Mouse (Mus musculus) embryonic facial prominence, embryonic 10.5 days (tissue): ENCODE data around the gene Arhgef6. TPM values are rescaled to one million over a fixed set of nuclear protein-coding genes. Genes with fewer than 3 reads are reported as not detected.

Experiments
- DNase-seq: peaks from one replicate; pipeline ENCODE4 v3.0.0-alpha.2; 2017; ENCODE audit warnings: low spot score
- H3K27ac ChIP-seq: fragments of 300-500 bp; sonication (generic); replicated peaks from 2 replicates; pipeline ENCODE4 v1.5.1; 2016; ENCODE audit warnings: mild to moderate bottlenecking
- H3K27me3 ChIP-seq: fragments of 300-500 bp; sonication (generic); replicated peaks from 2 replicates; pipeline ENCODE4 v1.6.1; 2016; ENCODE audit warnings: low read depth, mild to moderate bottlenecking; ENCODE audit not compliant: poor library complexity, severe bottlenecking
- H3K36me3 ChIP-seq: fragments of 300-500 bp; sonication (generic); replicated peaks from 2 replicates; pipeline ENCODE4 v1.6.1; 2016; ENCODE audit warnings: mild to moderate bottlenecking, moderate library complexity
- H3K4me1 ChIP-seq: fragments of 300-500 bp; sonication (generic); 2 replicates; pipeline ENCODE4 v1.6.1; 2016
- H3K4me3 ChIP-seq: fragments of 300-500 bp; sonication (generic); 2 replicates; pipeline ENCODE4 v1.5.1; 2016; ENCODE audit warnings: mild to moderate bottlenecking, moderate library complexity
- H3K9me3 ChIP-seq: fragments of 300-500 bp; sonication (generic); 2 replicates; pipeline ENCODE4 v1.6.1; 2016; ENCODE audit warnings: mild to moderate bottlenecking
- WGBS: fragments of 180-500 bp; shearing (Covaris S2); methylation state at CpG from one replicate; pipeline ENCODE4 v1.1.7; 2016; 5-methylcytosine and 5-hydroxymethylcytosine counted together
- polyA plus RNA-seq: library from polyadenylated mRNA; unstranded; fragments of >200 nt; fragmentation: Nextera tagmentation; extraction: Ambion mirVana; gene quantifications from 2 replicates; pipeline ENCODE4 v1.2.1, GENCODE M21; 2016

Gene Arhgef6
- polyA plus RNA-seq, 1 experiment from 2014 or later: 3.5 TPM

DNA sequence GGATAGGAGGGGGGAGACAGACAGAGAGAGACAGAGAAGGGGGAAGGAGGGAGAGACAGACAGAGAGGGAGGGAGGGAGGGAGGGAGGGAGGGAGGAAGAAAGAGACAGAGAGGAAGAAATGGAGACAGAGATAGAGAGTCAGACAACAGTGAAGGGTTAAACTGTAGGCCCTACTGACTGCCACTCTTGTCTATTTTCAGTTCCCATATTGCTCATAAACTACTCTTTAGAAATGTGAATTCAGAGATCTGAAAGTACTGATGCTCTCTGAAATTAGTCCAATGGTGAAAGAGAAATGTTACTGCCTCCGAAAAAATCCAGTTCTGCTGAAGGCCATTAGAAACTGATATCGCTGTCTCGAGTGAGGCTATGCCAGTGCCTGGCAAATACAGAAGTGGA, 56.3 kb downstream of the Arhgef6 start:
- no peaks in the 10 kb centered on the region for H3K9me3 ChIP-seq
- no peak overlapping the region for H3K4me3 ChIP-seq
- no peak for DNase-seq
- H3K36me3 ChIP-seq: no peaks in the 10 kb centered on the region
- H3K4me1 ChIP-seq: peaks cover 7% of the 10 kb centered on the region
- no peaks in the 10 kb centered on the region for H3K27me3 ChIP-seq
- WGBS: 92% methylated on average over 3 of the region's 3 CpGs
- H3K27ac ChIP-seq: no peak overlapping the region

- peaks cover 7% of the 10 kb centered on the region for H3K4me1 ChIP-seq
- H3K9me3 ChIP-seq: no peaks in the 10 kb centered on the region
- DNase-seq: peak; percentile 12
- no peak overlapping the region for H3K27ac ChIP-seq
- H3K36me3 ChIP-seq: no peaks in the 10 kb centered on the region
- WGBS: 55% methylated on average over 6 of the region's 6 CpGs
- H3K27me3 ChIP-seq: no peaks in the 10 kb centered on the region
- H3K4me3 ChIP-seq: no peak overlapping the region
Measured at GRCm38 (mm10) chrX:57277560-57278335, 60.8 kb downstream of the Arhgef6 start.

DNA sequence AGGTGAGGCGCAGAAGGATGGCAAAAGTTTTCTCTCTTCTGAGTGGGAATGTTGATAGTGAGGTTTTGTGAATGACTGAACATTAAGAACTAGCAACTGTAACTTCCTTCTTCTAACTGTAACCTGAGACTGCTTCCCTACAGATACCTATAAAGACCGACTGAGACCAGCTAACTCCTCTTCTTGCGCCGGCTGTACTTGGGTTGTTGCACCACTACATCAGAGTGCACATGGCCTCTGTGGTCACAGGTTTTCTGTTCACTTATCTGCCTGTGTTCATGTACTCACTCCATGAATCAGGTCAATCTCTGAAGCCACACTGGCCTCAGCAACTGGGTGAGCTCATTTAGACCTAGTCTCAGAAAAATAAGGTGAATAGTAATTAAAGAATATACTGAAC, 75.0 kb downstream of the Arhgef6 start:
- Histone ChIP-seq H3K27ac (no peak overlapping the region), H3K4me3 (no peak overlapping the region), H3K9me3 (no peaks in the 10 kb centered on the region), H3K27me3 (no peaks in the 10 kb centered on the region), H3K36me3 (no peaks in the 10 kb centered on the region), H3K4me1 (no peaks in the 10 kb centered on the region)
- no peak for DNase-seq
- WGBS: 77% methylated on average over 4 of the region's 4 CpGs

GRCm38 (mm10) chrX:57260744-57261143, 77.8 kb downstream of the Arhgef6 start:
- no peak overlapping the region for H3K4me3 ChIP-seq
- no peak for DNase-seq
- H3K27me3 ChIP-seq: no peaks in the 10 kb centered on the region
- no peak overlapping the region for H3K27ac ChIP-seq
- no peaks in the 10 kb centered on the region for H3K9me3 ChIP-seq
- no peaks in the 10 kb centered on the region for H3K36me3 ChIP-seq
- WGBS: 62% methylated on average over 2 of the region's 2 CpGs
- H3K4me1 ChIP-seq: no peaks in the 10 kb centered on the region

DNA sequence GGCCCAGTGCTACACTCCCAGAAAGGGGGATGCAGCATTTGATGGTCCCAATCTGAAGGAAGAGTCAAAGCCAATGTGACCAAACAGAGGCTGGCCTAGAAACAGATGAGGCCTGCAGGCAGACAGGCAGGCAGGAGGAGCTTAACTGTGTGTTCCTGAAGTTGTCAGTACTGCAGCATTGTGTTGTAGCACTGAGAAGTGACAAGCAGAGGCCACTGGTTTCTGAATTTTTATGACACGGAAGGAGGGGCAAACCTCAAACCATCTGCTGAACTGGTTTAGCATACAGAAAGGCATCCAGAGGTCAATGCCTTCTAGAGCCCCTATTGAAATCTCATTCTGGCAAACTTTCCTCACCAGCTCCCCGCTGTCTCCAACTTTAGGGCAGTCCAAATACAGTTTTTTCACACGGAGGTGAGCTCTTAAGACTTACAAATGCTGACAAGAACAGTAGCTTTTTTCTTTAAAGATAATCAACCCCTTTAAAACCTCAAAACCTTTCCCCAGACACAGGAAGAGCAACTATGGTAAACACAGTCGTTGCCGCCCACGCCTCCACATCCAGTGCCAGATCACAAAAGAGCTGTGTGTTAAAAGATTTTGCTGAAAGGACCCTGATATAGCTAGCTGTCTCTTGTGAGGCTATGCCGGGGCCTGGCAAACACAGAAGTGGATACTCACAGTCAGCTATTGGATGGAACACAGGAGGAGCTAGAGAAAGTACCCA, 85.0 kb downstream of the Arhgef6 start:
- no peaks in the 10 kb centered on the region for H3K27me3 ChIP-seq
- H3K36me3 ChIP-seq: no peaks in the 10 kb centered on the region
- DNase-seq: no peak
- H3K4me1 ChIP-seq: no peaks in the 10 kb centered on the region
- H3K27ac ChIP-seq: no peak overlapping the region
- WGBS: 76% methylated on average over 7 of the region's 7 CpGs
- H3K9me3 ChIP-seq: no peaks in the 10 kb centered on the region
- no peak overlapping the region for H3K4me3 ChIP-seq

DNA sequence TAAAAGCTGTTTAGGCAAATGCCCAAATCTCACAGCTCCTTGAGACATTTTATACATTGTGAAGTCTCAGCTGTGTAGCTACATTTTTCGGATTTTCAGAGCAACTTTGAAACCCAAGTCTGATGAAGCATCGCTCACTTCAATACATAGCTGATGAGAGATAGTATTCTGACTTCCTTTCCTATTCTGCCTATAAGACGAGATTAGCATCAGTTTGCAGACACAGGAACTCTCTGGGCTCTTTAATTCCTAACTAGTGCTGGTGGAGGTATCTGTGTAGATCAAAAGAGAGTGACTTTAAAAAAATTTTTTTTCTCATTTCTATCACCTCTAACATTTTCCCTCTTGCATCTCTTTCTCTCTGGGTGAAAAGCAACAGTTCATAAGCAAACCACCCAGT, 100.0 kb downstream of the Arhgef6 start:
- no peaks in the 10 kb centered on the region for H3K36me3 ChIP-seq
- 70% methylated on average over 3 of the region's 3 CpGs for WGBS
- no peak for DNase-seq

DNA sequence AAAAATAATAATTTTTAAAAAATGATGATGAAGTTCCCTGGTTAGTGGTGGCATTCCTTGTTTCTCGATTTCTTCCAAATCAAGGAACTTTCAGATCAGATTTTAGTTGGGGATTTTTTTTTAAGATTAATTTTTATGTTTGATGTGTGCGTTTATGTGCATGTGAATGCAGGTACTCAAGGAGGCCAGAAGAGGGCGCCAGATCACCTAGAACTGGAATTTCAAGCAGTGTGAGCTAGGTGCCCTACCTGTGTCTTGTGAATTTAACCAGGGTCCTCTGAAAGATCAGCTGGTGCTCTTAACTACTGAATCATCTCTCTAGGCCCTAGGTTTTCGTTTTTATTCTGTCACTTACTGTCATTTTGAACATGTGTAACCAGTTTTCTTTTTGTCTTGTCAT, 102.5 kb downstream of the Arhgef6 start:
- H3K9me3 ChIP-seq: no peaks in the 10 kb centered on the region
- no peaks in the 10 kb centered on the region for H3K36me3 ChIP-seq
- 67% methylated on average over 4 of the region's 4 CpGs for WGBS
- H3K27me3 ChIP-seq: no peaks in the 10 kb centered on the region
- no peaks in the 10 kb centered on the region for H3K4me1 ChIP-seq
- DNase-seq: no peak
- no peak overlapping the region for H3K27ac ChIP-seq
- H3K4me3 ChIP-seq: no peak overlapping the region

More for the DNA sequence above, 100.0 kb downstream of the Arhgef6 start:
- no peak overlapping the region for H3K27ac ChIP-seq
- no peaks in the 10 kb centered on the region for H3K4me1 ChIP-seq
- H3K4me3 ChIP-seq: no peak overlapping the region
- no peaks in the 10 kb centered on the region for H3K27me3 ChIP-seq
- H3K9me3 ChIP-seq: no peaks in the 10 kb centered on the region

DNA sequence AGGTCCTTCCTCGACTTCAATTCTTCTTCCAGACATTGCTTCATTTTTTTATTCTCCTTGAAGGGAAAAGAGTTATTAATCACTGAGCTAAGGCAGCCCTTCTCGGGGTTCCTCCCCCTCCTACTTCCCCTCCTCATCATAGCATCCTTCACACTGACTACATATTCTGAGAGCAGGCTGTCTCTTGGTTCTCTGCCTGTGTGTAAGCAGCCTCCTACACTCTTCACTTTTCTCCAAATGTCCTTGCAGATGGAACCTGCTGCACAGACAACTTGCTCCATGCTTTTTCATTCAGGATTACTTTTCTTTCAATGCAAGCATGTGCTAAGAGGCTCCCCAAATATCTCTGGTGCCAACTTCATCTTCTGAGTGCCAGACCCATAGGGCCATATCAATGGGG, 104.9 kb downstream of the Arhgef6 start:
- no peak overlapping the region for H3K4me3 ChIP-seq
- H3K36me3 ChIP-seq: no peaks in the 10 kb centered on the region
- H3K27me3 ChIP-seq: no peaks in the 10 kb centered on the region
- WGBS: 70% methylated on average over 2 of the region's 2 CpGs
- no peaks in the 10 kb centered on the region for H3K9me3 ChIP-seq
- no peaks in the 10 kb centered on the region for H3K4me1 ChIP-seq
- DNase-seq: no peak
- no peak overlapping the region for H3K27ac ChIP-seq

GRCm38 (mm10) chrX:57228178-57228577, 110.4 kb downstream of the Arhgef6 start:
- Histone ChIP-seq H3K9me3 (no peaks in the 10 kb centered on the region), H3K27me3 (no peaks in the 10 kb centered on the region), H3K4me1 (no peaks in the 10 kb centered on the region), H3K36me3 (no peaks in the 10 kb centered on the region), H3K4me3 (no peak overlapping the region), H3K27ac (no peak overlapping the region)
- DNase-seq: no peak
- WGBS: 70% methylated on average over 2 of the region's 2 CpGs

- no peak for DNase-seq
- Histone ChIP-seq H3K27me3 (no peaks in the 10 kb centered on the region), H3K9me3 (no peaks in the 10 kb centered on the region), H3K27ac (no peak overlapping the region), H3K4me3 (no peak overlapping the region), H3K4me1 (no peaks in the 10 kb centered on the region), H3K36me3 (no peaks in the 10 kb centered on the region)
- 82% methylated on average over 10 of the region's 10 CpGs for WGBS
Measured at GRCm38 (mm10) chrX:57223301-57223700, 115.2 kb downstream of the Arhgef6 start.

GRCm38 (mm10) chrX:57221881-57222280, 116.6 kb downstream of the Arhgef6 start:
- 86% methylated on average over 3 of the region's 3 CpGs for WGBS
- DNase-seq: no peak
- H3K27me3 ChIP-seq: no peaks in the 10 kb centered on the region
- no peaks in the 10 kb centered on the region for H3K36me3 ChIP-seq
- H3K9me3 ChIP-seq: no peaks in the 10 kb centered on the region
- no peak overlapping the region for H3K27ac ChIP-seq
- no peak overlapping the region for H3K4me3 ChIP-seq
- no peaks in the 10 kb centered on the region for H3K4me1 ChIP-seq

- H3K4me1 ChIP-seq: no peaks in the 10 kb centered on the region
- 92% methylated on average over 5 of the region's 5 CpGs for WGBS
- H3K27ac ChIP-seq: no peak overlapping the region
- H3K36me3 ChIP-seq: no peaks in the 10 kb centered on the region
- no peaks in the 10 kb centered on the region for H3K9me3 ChIP-seq
- H3K27me3 ChIP-seq: no peaks in the 10 kb centered on the region
- no peak overlapping the region for H3K4me3 ChIP-seq
- DNase-seq: no peak
Measured at GRCm38 (mm10) chrX:57219563-57219962, 119.0 kb downstream of the Arhgef6 start.

- no peak overlapping the region for H3K4me3 ChIP-seq
- no peaks in the 10 kb centered on the region for H3K27me3 ChIP-seq
- DNase-seq: no peak
- 69% methylated on average over 5 of the region's 5 CpGs for WGBS
- no peaks in the 10 kb centered on the region for H3K36me3 ChIP-seq
- H3K9me3 ChIP-seq: no peaks in the 10 kb centered on the region
- H3K27ac ChIP-seq: no peak overlapping the region
- H3K4me1 ChIP-seq: no peaks in the 10 kb centered on the region
Measured at GRCm38 (mm10) chrX:57216271-57216670, 122.3 kb downstream of the Arhgef6 start.
